Mouse (Mus musculus) liver, embryonic 13.5 days (tissue): Measurements from ENCODE around the gene Sppl2c. TPM values are rescaled to one million over a fixed set of nuclear protein-coding genes. Genes with fewer than 3 reads are reported as not detected.
A peak's percentile ranks its signal among the peaks of the same experiment; 100 is the strongest.

ENCODE experiments used
- ATAC-seq: fragments of 200-750 bp; cut with Nextera tagmentation; 2 replicates; pipeline ENCODE4 v1.8.0; 2017; ENCODE audit warnings: low read depth, mild to moderate bottlenecking, moderate number of reproducible peaks, moderate library complexity
- DNase-seq: peaks from one replicate; pipeline ENCODE4 v3.0.0; 2022
- H3K27ac ChIP-seq: fragments of 300-500 bp; sonication (generic); 2 replicates; pipeline ENCODE4 v1.5.1; 2015; ENCODE audit warnings: moderate library complexity, mild to moderate bottlenecking, inconsistent platforms
- H3K27me3 ChIP-seq: fragments of 300-500 bp; sonication (generic); 2 replicates; pipeline ENCODE4 v1.6.1; 2015; ENCODE audit warnings: mild to moderate bottlenecking, inconsistent platforms
- H3K36me3 ChIP-seq: fragments of 300-500 bp; sonication (generic); 2 replicates; pipeline ENCODE4 v1.6.1; 2015; ENCODE audit warnings: mild to moderate bottlenecking, inconsistent platforms
- H3K4me1 ChIP-seq: fragments of 300-500 bp; sonication (generic); replicated peaks from 2 replicates; pipeline ENCODE4 v1.6.1; 2015; ENCODE audit warnings: inconsistent platforms
- H3K4me2 ChIP-seq: fragments of 300-500 bp; sonication (generic); 2 replicates; pipeline ENCODE4 v1.6.1; 2015; ENCODE audit warnings: inconsistent platforms, mild to moderate bottlenecking, moderate library complexity
- H3K4me3 ChIP-seq: fragments of 300-500 bp; sonication (generic); replicated peaks from 2 replicates; pipeline ENCODE4 v1.5.1; 2015; ENCODE audit warnings: mild to moderate bottlenecking, inconsistent platforms
- H3K9ac ChIP-seq: fragments of 300-500 bp; sonication (generic); 2 replicates; pipeline ENCODE4 v1.6.1; 2015; ENCODE audit warnings: mild to moderate bottlenecking, inconsistent platforms
- H3K9me3 ChIP-seq: fragments of 300-500 bp; sonication (generic); replicated peaks from 2 replicates; pipeline ENCODE4 v1.6.1; 2016; ENCODE audit warnings: inconsistent platforms
- WGBS: fragments of 180-500 bp; shearing (Covaris S2); methylation state at CpG from one replicate; pipeline ENCODE4 v1.1.7; 2015; ENCODE audit not compliant: insufficient replicate concordance; 5-methylcytosine and 5-hydroxymethylcytosine counted together
- polyA plus RNA-seq: library from polyadenylated mRNA; unstranded; fragments of >200 nt; fragmentation: Nextera tagmentation; extraction: Ambion mirVana; gene quantifications from 2 replicates; pipeline ENCODE4 v1.2.1, GENCODE M21; 2015

The Sppl2c gene
- polyA plus RNA-seq, 1 experiment from 2014 or later, result not detected

- peak within 1 kb of the TSS; percentile 74 for H3K4me2 ChIP-seq
- H3K4me1 ChIP-seq, result peaks cover 18% of the 10 kb centered on the region
- DNase-seq, result peak; percentile 65
- WGBS, result under 1% methylated on average over 84 of the region's 94 CpGs
- peak within 1 kb of the TSS; percentile 62 for H3K4me3 ChIP-seq
- H3K9me3 ChIP-seq, result no peaks in the 10 kb centered on the region
- ATAC-seq, result peak; percentile 91
- H3K36me3 ChIP-seq, result no peaks in the 10 kb centered on the region
- peaks cover 74% of the 10 kb centered on the region for H3K27me3 ChIP-seq
- H3K9ac ChIP-seq, result peak within 1 kb of the TSS; percentile 59
- H3K27ac ChIP-seq, result no peak within 1 kb of the TSS
These were observed 45.1 kb downstream of the Sppl2c start, which contains the start of gene Mapt for GRCm38 (mm10) chr11:104231041-104231911. TSS of gene Mapt (plus strand) at chr11:104231390.

- Histone ChIP-seq H3K9ac (no peak overlapping the region), H3K4me2 (peak overlapping the region; percentile 74), H3K9me3 (no peaks in the 10 kb centered on the region), H3K27ac (no peak overlapping the region), H3K27me3 (peaks cover 86% of the 10 kb centered on the region), H3K4me1 (peaks cover 18% of the 10 kb centered on the region), H3K36me3 (no peaks in the 10 kb centered on the region), H3K4me3 (peak overlapping the region; percentile 62)
- DNase-seq (no peak), ATAC-seq (no peak)
- 2% methylated on average over 72 of the region's 72 CpGs for WGBS
These were observed 46.3 kb downstream of the Sppl2c start for GRCm38 (mm10) chr11:104232141-104233061.

- Histone ChIP-seq H3K4me3 (no peak overlapping the region), H3K27me3 (peaks cover 86% of the 10 kb centered on the region), H3K4me2 (no peak overlapping the region), H3K27ac (no peak overlapping the region), H3K9ac (no peak overlapping the region), H3K4me1 (peaks cover 18% of the 10 kb centered on the region), H3K9me3 (no peaks in the 10 kb centered on the region), H3K36me3 (no peaks in the 10 kb centered on the region)
- ATAC-seq (no peak), DNase-seq (no peak)
- WGBS, result 2% methylated on average over 10 of the region's 10 CpGs
These were observed 47.0 kb downstream of the Sppl2c start for GRCm38 (mm10) chr11:104233101-104233500.

- H3K4me1 ChIP-seq, result peaks cover 18% of the 10 kb centered on the region
- no peaks in the 10 kb centered on the region for H3K9me3 ChIP-seq
- 4% methylated on average over 30 of the region's 30 CpGs for WGBS
- DNase-seq (no peak), ATAC-seq (no peak)
- peaks cover 86% of the 10 kb centered on the region for H3K27me3 ChIP-seq
- H3K27ac ChIP-seq, result no peak overlapping the region
- no peak overlapping the region for H3K9ac ChIP-seq
- no peaks in the 10 kb centered on the region for H3K36me3 ChIP-seq
- no peak overlapping the region for H3K4me3 ChIP-seq
- H3K4me2 ChIP-seq, result no peak overlapping the region
These were observed 47.6 kb downstream of the Sppl2c start for GRCm38 (mm10) chr11:104233574-104234206.

GRCm38 (mm10) chr11:104234680-104235079, 48.6 kb downstream of the Sppl2c start:
- Histone ChIP-seq H3K4me1 (peaks cover 18% of the 10 kb centered on the region), H3K27me3 (peaks cover 77% of the 10 kb centered on the region), H3K4me3 (no peak overlapping the region), H3K4me2 (no peak overlapping the region), H3K9me3 (no peaks in the 10 kb centered on the region), H3K27ac (no peak overlapping the region), H3K9ac (no peak overlapping the region), H3K36me3 (no peaks in the 10 kb centered on the region)
- ATAC-seq (no peak), DNase-seq (no peak)
- 41% methylated on average over 6 of the region's 6 CpGs for WGBS

GRCm38 (mm10) chr11:104235881-104236280, 49.8 kb downstream of the Sppl2c start:
- H3K36me3 ChIP-seq, result no peaks in the 10 kb centered on the region
- H3K4me2 ChIP-seq, result no peak overlapping the region
- no peak overlapping the region for H3K4me3 ChIP-seq
- peaks cover 17% of the 10 kb centered on the region for H3K4me1 ChIP-seq
- no peak overlapping the region for H3K9ac ChIP-seq
- no peaks in the 10 kb centered on the region for H3K9me3 ChIP-seq
- H3K27ac ChIP-seq, result no peak overlapping the region
- no peak for DNase-seq
- 57% methylated on average over 2 of the region's 2 CpGs for WGBS
- no peak for ATAC-seq
- H3K27me3 ChIP-seq, result peaks cover 65% of the 10 kb centered on the region

GRCm38 (mm10) chr11:104237226-104237625, 51.1 kb downstream of the Sppl2c start:
- Histone ChIP-seq H3K9ac (no peak overlapping the region), H3K4me1 (peaks cover 4% of the 10 kb centered on the region), H3K4me2 (no peak overlapping the region), H3K9me3 (no peaks in the 10 kb centered on the region), H3K27ac (no peak overlapping the region), H3K4me3 (no peak overlapping the region), H3K27me3 (peaks cover 52% of the 10 kb centered on the region), H3K36me3 (no peaks in the 10 kb centered on the region)
- 53% methylated on average over 7 of the region's 7 CpGs for WGBS
- ATAC-seq (no peak), DNase-seq (no peak)

- Histone ChIP-seq H3K27ac (no peak overlapping the region), H3K9ac (no peak overlapping the region), H3K9me3 (no peaks in the 10 kb centered on the region), H3K27me3 (peaks cover 43% of the 10 kb centered on the region), H3K4me3 (no peak overlapping the region), H3K4me1 (no peaks in the 10 kb centered on the region), H3K36me3 (no peaks in the 10 kb centered on the region), H3K4me2 (no peak overlapping the region)
- 48% methylated on average over 13 of the region's 13 CpGs for WGBS
- ATAC-seq, result no peak
- DNase-seq, result no peak
These were observed 52.0 kb downstream of the Sppl2c start for GRCm38 (mm10) chr11:104237958-104238747.
